ENCODE assay signal across 20 mouse cellular contexts in genomic region chr19:31507831-31508230, GRCm38 (mm10).
"Had no signal": no experiment of that assay in that cellular context is flagged by ENCODE, and none has a peak within 500 bp of the region (broad histone marks: within the 10 kb centered on the region; RNA-seq: fewer than 3 reads in every experiment).

No protein-coding gene starts in this region.

- H3K36me3 ChIP-seq: kidney, embryonic 15.5 days; limb, embryonic 12.5 days; liver, embryonic 12.5 days; liver, embryonic 15.5 days; lung, embryonic 15.5 days; midbrain, embryonic 13.5 days had no signal

- H3K9me3 ChIP-seq: kidney, embryonic 15.5 days; limb, embryonic 12.5 days; liver, embryonic 12.5 days; liver, embryonic 15.5 days; lung, embryonic 15.5 days; midbrain, embryonic 13.5 days had no signal

- H3K4me1 ChIP-seq: kidney, embryonic 15.5 days; limb, embryonic 12.5 days; liver, embryonic 12.5 days; liver, embryonic 15.5 days; lung, embryonic 15.5 days; midbrain, embryonic 13.5 days had no signal

- DNase-seq: kidney, adult 11 months; kidney, adult 8-10 months; kidney, postnatal 10 days; kidney, postnatal 36 days; layer of hippocampus, postnatal 36 days; liver; lung, adult 18-20 months; lung, postnatal 10 days; lung, postnatal 36 days; thymus, adult 2 months; thymus, postnatal 14 days; thymus, postnatal 4 days had no signal

- H3K4me3 ChIP-seq: kidney, embryonic 15.5 days; left cerebral cortex, adult 2 months; limb, embryonic 12.5 days; liver, embryonic 12.5 days; liver, embryonic 15.5 days; lung, embryonic 15.5 days; midbrain, embryonic 13.5 days had no signal

- H3K4me2 ChIP-seq: kidney, embryonic 15.5 days; limb, embryonic 12.5 days; liver, embryonic 12.5 days; liver, embryonic 15.5 days; lung, embryonic 15.5 days; midbrain, embryonic 13.5 days had no signal

- H3K9ac ChIP-seq: kidney, embryonic 15.5 days; limb, embryonic 12.5 days; liver, embryonic 12.5 days; liver, embryonic 15.5 days; lung, embryonic 15.5 days; midbrain, embryonic 13.5 days had no signal

- H3K27me3 ChIP-seq: kidney, embryonic 15.5 days; limb, embryonic 12.5 days; liver, embryonic 12.5 days; liver, embryonic 15.5 days; lung, embryonic 15.5 days; midbrain, embryonic 13.5 days had no signal

- ATAC-seq: liver, embryonic 12.5 days; midbrain, embryonic 13.5 days had no signal

- H3K27ac ChIP-seq: kidney, embryonic 15.5 days; left cerebral cortex, adult 2 months; limb, embryonic 12.5 days; liver, embryonic 12.5 days; liver, embryonic 15.5 days; lung, embryonic 15.5 days; midbrain, embryonic 13.5 days; stomach, postnatal 0 days had no signal
